Mouse (Mus musculus): ENCODE results near the gene Prrc2a. TPM values are rescaled to one million over a fixed set of nuclear protein-coding genes. Genes with fewer than 3 reads are reported as not detected.

Prrc2a gene
- polyA plus RNA-seq, 1 experiment from 2014 or later = 173 TPM

DNA sequence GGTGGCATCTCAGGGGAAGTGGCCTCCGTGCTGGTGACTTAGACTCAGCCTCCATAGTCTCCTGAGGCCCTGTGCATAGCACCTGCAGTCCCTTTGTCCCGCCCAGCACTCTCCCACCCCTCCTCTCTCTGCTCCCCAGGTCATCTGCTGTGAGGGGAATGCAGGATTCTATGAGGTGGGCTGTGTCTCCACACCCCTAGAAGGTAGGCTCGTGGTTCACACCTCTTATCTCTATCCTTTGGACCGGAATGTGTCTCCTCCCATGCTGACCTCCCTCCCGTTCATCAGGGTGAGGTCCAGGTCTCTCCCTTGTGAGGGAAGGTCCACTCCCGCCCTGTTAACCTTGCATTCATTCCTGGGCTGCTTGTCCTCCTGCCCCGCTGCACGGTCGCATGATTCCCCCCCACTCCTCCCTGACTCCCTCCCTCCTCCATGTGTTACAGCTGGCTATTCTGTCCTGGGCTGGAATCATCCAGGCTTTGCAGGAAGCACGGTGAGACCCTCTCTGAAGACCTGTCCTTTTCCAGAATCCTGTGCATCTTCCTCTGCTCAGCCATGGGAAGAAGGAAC is 64.4 kb downstream of the Prrc2a start:
- WGBS = 77% methylated on average over 10 of the region's 10 CpGs
- no peak for DNase-seq (ENCODE audit: low spot score)
- no peaks in the 10 kb centered on the region for H3K4me1 ChIP-seq
- H3K4me3 ChIP-seq = no peak overlapping the region
- peaks cover 88% of the 10 kb centered on the region for H3K36me3 ChIP-seq
- H3K27me3 ChIP-seq (ENCODE audit: low read depth, poor library complexity, severe bottlenecking) = no peaks in the 10 kb centered on the region
- no peak overlapping the region for H3K27ac ChIP-seq (replicated peaks)
- H3K9me3 ChIP-seq (replicated peaks) = no peaks in the 10 kb centered on the region

Small RNAs within 50 kb of the gene (microRNA-seq; reads per million reads assigned to microRNA genes)
- gene Mir6973a = not detected
- gene Mir6974 = not detected

Other genes with a start within 250 kb of the Prrc2a start
- 16.1 and 19.2 TPM in 2 replicates for gene Neu1, start 233.6 kb downstream of the Prrc2a start, polyA plus RNA-seq (2016; fragmentation: Nextera tagmentation; extraction: Ambion mirVana)
- gene Hspa1b, start 205.7 kb downstream of the Prrc2a start, polyA plus RNA-seq (2016; fragmentation: Nextera tagmentation; extraction: Ambion mirVana) = 0.19 TPM in 1 of 2 replicates, not detected in the other
- 0.27 TPM in 1 of 2 replicates, not detected in the other for gene Gm20481, start 195.0 kb downstream of the Prrc2a start, polyA plus RNA-seq (2016; fragmentation: Nextera tagmentation; extraction: Ambion mirVana)
- gene Hspa1a, start 192.7 kb downstream of the Prrc2a start, polyA plus RNA-seq (2016; fragmentation: Nextera tagmentation; extraction: Ambion mirVana) = 1.3 and 1.6 TPM in 2 replicates
- 0.71 and 0.81 TPM in 2 replicates for gene Hspa1l, start 192.2 kb downstream of the Prrc2a start, polyA plus RNA-seq (2016; fragmentation: Nextera tagmentation; extraction: Ambion mirVana)
- 307 and 337 TPM in 2 replicates for gene Lsm2, start 183.0 kb downstream of the Prrc2a start, polyA plus RNA-seq (2016; fragmentation: Nextera tagmentation; extraction: Ambion mirVana)
- 177 and 210 TPM in 2 replicates for gene Vars, start 163.9 kb downstream of the Prrc2a start, polyA plus RNA-seq (2016; fragmentation: Nextera tagmentation; extraction: Ambion mirVana)
- 0.19 and 0.28 TPM in 2 replicates for gene Vwa7, start 148.3 kb downstream of the Prrc2a start, polyA plus RNA-seq (2016; fragmentation: Nextera tagmentation; extraction: Ambion mirVana)
- 7.1 and 7.7 TPM in 2 replicates for gene Sapcd1, start 136.9 kb downstream of the Prrc2a start, polyA plus RNA-seq (2016; fragmentation: Nextera tagmentation; extraction: Ambion mirVana)
- gene Msh5, start 118.2 kb downstream of the Prrc2a start, polyA plus RNA-seq (2016; fragmentation: Nextera tagmentation; extraction: Ambion mirVana) = 5.4 and 6.3 TPM in 2 replicates
- gene Clic1, start 114.9 kb downstream of the Prrc2a start, polyA plus RNA-seq (2016; fragmentation: Nextera tagmentation; extraction: Ambion mirVana) = 216 and 217 TPM in 2 replicates
- gene Ddah2, start 105.9 kb downstream of the Prrc2a start, polyA plus RNA-seq (2016; fragmentation: Nextera tagmentation; extraction: Ambion mirVana) = 527 and 597 TPM in 2 replicates
- gene Ly6g6c, start 99.5 kb downstream of the Prrc2a start, polyA plus RNA-seq (2016; fragmentation: Nextera tagmentation; extraction: Ambion mirVana) = 0.17 TPM in 2 replicates
- 1.3 TPM in 2 replicates for gene Mpig6b, start 98.7 kb downstream of the Prrc2a start, polyA plus RNA-seq (2016; fragmentation: Nextera tagmentation; extraction: Ambion mirVana)
- gene Ly6g6e, start 88.0 kb downstream of the Prrc2a start, polyA plus RNA-seq (2016; fragmentation: Nextera tagmentation; extraction: Ambion mirVana) = 0.32 and 0.59 TPM in 2 replicates
- 2.0 and 3.5 TPM in 2 replicates for gene Ly6g6d, start 86.8 kb downstream of the Prrc2a start, polyA plus RNA-seq (2016; fragmentation: Nextera tagmentation; extraction: Ambion mirVana)
- 0.70 and 0.86 TPM in 2 replicates for gene Ly6g6f, start 79.3 kb downstream of the Prrc2a start, polyA plus RNA-seq (2016; fragmentation: Nextera tagmentation; extraction: Ambion mirVana)
- 56.7 and 68.5 TPM in 2 replicates for gene Abhd16a, start 75.6 kb downstream of the Prrc2a start, polyA plus RNA-seq (2016; fragmentation: Nextera tagmentation; extraction: Ambion mirVana)
- not detected in 2 replicates for gene Ly6g5c, start 56.6 kb downstream of the Prrc2a start, polyA plus RNA-seq (2016; fragmentation: Nextera tagmentation; extraction: Ambion mirVana)
- 0.99 and 1.1 TPM in 2 replicates for gene Ly6g5b, start 49.5 kb downstream of the Prrc2a start, polyA plus RNA-seq (2016; fragmentation: Nextera tagmentation; extraction: Ambion mirVana)
- 33.4 and 34.5 TPM in 2 replicates for gene Gpank1, start 43.4 kb downstream of the Prrc2a start, polyA plus RNA-seq (2016; fragmentation: Nextera tagmentation; extraction: Ambion mirVana)
- 299 and 306 TPM in 2 replicates for gene Csnk2b, start 42.8 kb downstream of the Prrc2a start, polyA plus RNA-seq (2016; fragmentation: Nextera tagmentation; extraction: Ambion mirVana)
- gene D17H6S53E, start 38.5 kb downstream of the Prrc2a start, polyA plus RNA-seq (2016; fragmentation: Nextera tagmentation; extraction: Ambion mirVana) = 9.5 and 9.6 TPM in 2 replicates
- gene Apom, start 32.8 kb downstream of the Prrc2a start, polyA plus RNA-seq (2016; fragmentation: Nextera tagmentation; extraction: Ambion mirVana) = 0.53 and 0.66 TPM in 2 replicates
- 56.6 and 67.4 TPM in 2 replicates for gene Bag6, start 29.7 kb downstream of the Prrc2a start, polyA plus RNA-seq (2016; fragmentation: Nextera tagmentation; extraction: Ambion mirVana)
- 4.0 and 5.8 TPM in 2 replicates for gene Aif1, start 11.2 kb upstream of the Prrc2a start, polyA plus RNA-seq (2016; fragmentation: Nextera tagmentation; extraction: Ambion mirVana)
- gene Lst1, start 23.5 kb upstream of the Prrc2a start, polyA plus RNA-seq (2016; fragmentation: Nextera tagmentation; extraction: Ambion mirVana) = 5.0 and 8.3 TPM in 2 replicates
- gene Ltb, start 29.5 kb upstream of the Prrc2a start, polyA plus RNA-seq (2016; fragmentation: Nextera tagmentation; extraction: Ambion mirVana) = 0.10 TPM in 1 of 2 replicates, not detected in the other
- gene Tnf, start 37.1 kb upstream of the Prrc2a start, polyA plus RNA-seq (2016; fragmentation: Nextera tagmentation; extraction: Ambion mirVana) = 0.07 TPM in 1 of 2 replicates, not detected in the other
- not detected in 2 replicates for gene Lta, start 40.5 kb upstream of the Prrc2a start, polyA plus RNA-seq (2016; fragmentation: Nextera tagmentation; extraction: Ambion mirVana)
- gene Gm16181, start 55.9 kb upstream of the Prrc2a start, polyA plus RNA-seq (2016; fragmentation: Nextera tagmentation; extraction: Ambion mirVana) = 0.25 and 0.37 TPM in 2 replicates
- 9.7 and 11.8 TPM in 2 replicates for gene Atp6v1g2, start 68.8 kb upstream of the Prrc2a start, polyA plus RNA-seq (2016; fragmentation: Nextera tagmentation; extraction: Ambion mirVana)
- gene Nfkbil1, start 70.9 kb upstream of the Prrc2a start, polyA plus RNA-seq (2016; fragmentation: Nextera tagmentation; extraction: Ambion mirVana) = 9.9 and 11.7 TPM in 2 replicates
- 682 and 724 TPM in 2 replicates for gene Ddx39b, start 76.8 kb upstream of the Prrc2a start, polyA plus RNA-seq (2016; fragmentation: Nextera tagmentation; extraction: Ambion mirVana)
- 55.3 and 61.1 TPM in 2 replicates for gene H2-D1, start 97.8 kb upstream of the Prrc2a start, polyA plus RNA-seq (2016; fragmentation: Nextera tagmentation; extraction: Ambion mirVana)
- gene H2-Q1, start 155.5 kb upstream of the Prrc2a start, polyA plus RNA-seq (2016; fragmentation: Nextera tagmentation; extraction: Ambion mirVana) = not detected in 2 replicates
- 0.25 and 0.38 TPM in 2 replicates for gene H2-Q2, start 177.3 kb upstream of the Prrc2a start, polyA plus RNA-seq (2016; fragmentation: Nextera tagmentation; extraction: Ambion mirVana)
- gene H2-Q4, start 214.7 kb upstream of the Prrc2a start, polyA plus RNA-seq (2016; fragmentation: Nextera tagmentation; extraction: Ambion mirVana) = 2.9 and 3.1 TPM in 2 replicates

All from midbrain, embryonic 10.5 days (tissue).